Mouse (Mus musculus) forebrain, embryonic 12.5 days (tissue): Measurements from ENCODE around the gene Cdk7. TPM values are rescaled to one million over a fixed set of nuclear protein-coding genes. Genes with fewer than 3 reads are reported as not detected.
"Not testable (repeated sequence)": the region's sequence is repeated elsewhere in the genome, so short reads cannot be mapped to it uniquely, and the experiment has no call there.

Experiments
- ATAC-seq: fragments of 200-750 bp; cut with Nextera tagmentation; 2 replicates; pipeline ENCODE4 v1.8.0; 2017; ENCODE audit warnings: moderate TSS enrichment; ENCODE audit not compliant: low FRiP score
- H3K27ac ChIP-seq: fragments of 300-500 bp; sonication (generic); 2 replicates; pipeline ENCODE4 v1.5.1; 2016; ENCODE audit warnings: mild to moderate bottlenecking
- H3K27me3 ChIP-seq: fragments of 300-500 bp; sonication (generic); 2 replicates; pipeline ENCODE4 v1.6.1; 2016; ENCODE audit warnings: mild to moderate bottlenecking
- H3K36me3 ChIP-seq: fragments of 300-500 bp; sonication (generic); replicated peaks from 2 replicates; pipeline ENCODE4 v1.6.1; 2016; ENCODE audit warnings: mild to moderate bottlenecking
- H3K4me1 ChIP-seq: fragments of 300-500 bp; sonication (generic); 2 replicates; pipeline ENCODE4 v1.6.1; 2016
- H3K4me2 ChIP-seq: fragments of 300-500 bp; sonication (generic); 2 replicates; pipeline ENCODE4 v1.6.1; 2016; ENCODE audit warnings: mild to moderate bottlenecking, moderate library complexity
- H3K4me3 ChIP-seq: fragments of 300-500 bp; sonication (generic); replicated peaks from 2 replicates; pipeline ENCODE4 v1.5.1; 2016; ENCODE audit warnings: mild to moderate bottlenecking
- H3K9ac ChIP-seq: fragments of 300-500 bp; sonication (generic); 2 replicates; pipeline ENCODE4 v1.6.1; 2016; ENCODE audit warnings: mild to moderate bottlenecking
- H3K9me3 ChIP-seq: fragments of 300-500 bp; sonication (generic); 2 replicates; pipeline ENCODE4 v1.6.1; 2016
- WGBS: fragments of 180-500 bp; shearing (Covaris S2); methylation state at CpG from one replicate; pipeline ENCODE4 v1.1.7; 2016; 5-methylcytosine and 5-hydroxymethylcytosine counted together
- polyA plus RNA-seq: library from polyadenylated mRNA; unstranded; fragments of >200 nt; fragmentation: Nextera tagmentation; extraction: Ambion mirVana; gene quantifications from 2 replicates; pipeline ENCODE4 v1.2.1, GENCODE M21; 2016

Gene Cdk7
- polyA plus RNA-seq, 1 experiment from 2014 or later, result 66.2 TPM

DNA sequence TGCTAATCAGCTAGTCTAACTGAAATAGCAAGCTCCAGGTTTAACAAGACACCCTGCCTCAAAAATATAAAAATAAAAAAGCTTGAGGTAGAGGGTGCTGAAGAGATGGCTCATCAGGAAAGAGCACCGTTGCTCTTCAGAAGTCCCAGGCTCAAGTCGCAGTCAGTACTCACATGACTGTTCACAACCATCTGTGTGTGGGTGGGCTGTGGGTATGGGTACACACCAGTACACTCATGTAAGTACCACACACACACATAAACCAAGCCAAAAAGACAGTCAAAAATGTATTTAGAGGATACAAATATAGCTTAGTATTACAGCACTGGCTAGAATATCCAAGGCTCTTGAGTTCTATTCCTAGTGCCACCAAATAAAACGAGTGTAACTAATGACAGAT lies 15.4 kb upstream of the Cdk7 start:
- Histone ChIP-seq H3K4me2 (no peak overlapping the region), H3K4me3 (no peak overlapping the region), H3K27me3 (no peaks in the 10 kb centered on the region), H3K27ac (no peak overlapping the region), H3K9me3 (no peaks in the 10 kb centered on the region), H3K9ac (no peak overlapping the region), H3K36me3 (no peaks in the 10 kb centered on the region), H3K4me1 (peaks cover 13% of the 10 kb centered on the region)
- 84% methylated on average over 3 of the region's 3 CpGs for WGBS
- ATAC-seq, result no peak

DNA sequence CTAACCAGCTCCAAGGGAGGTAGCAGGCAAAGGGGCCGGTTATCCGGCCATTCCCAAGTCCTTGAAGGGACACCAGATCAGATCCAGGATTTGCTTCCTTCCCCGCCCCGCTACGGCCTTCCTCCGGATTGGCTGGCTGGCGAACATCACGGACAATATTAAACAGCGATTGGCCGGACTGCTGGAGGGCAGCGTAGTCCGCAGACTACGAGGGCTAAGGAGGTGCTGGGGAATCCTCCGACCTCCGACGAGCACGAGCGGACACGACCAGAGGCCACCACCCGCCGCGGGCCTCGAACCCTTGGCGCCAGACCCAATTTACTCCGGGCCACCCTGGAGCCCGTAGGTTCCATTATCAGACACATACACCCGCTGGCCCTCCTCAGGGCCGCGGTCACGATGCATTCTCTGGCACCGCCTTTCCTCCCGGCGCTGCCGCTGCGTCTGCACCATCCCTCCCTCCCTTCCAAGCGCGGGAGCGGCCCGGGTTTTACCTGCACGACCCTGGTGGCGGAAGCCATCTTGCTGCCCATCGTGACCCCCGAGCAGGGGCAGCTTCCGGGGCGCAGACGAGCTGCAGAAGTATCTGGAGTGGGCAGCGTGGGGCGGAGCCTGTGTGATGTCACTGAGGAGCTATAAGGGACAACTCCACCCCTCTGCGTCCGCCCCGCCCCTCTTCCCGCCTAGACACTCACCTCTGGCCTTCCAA lies 13.5 kb upstream of the Cdk7 start, which contains the start of gene Mrps36:
Gene Mrps36, minus strand, starts transcription at position 624 of the 709 bp plus-strand sequence.
- under 1% methylated on average over 52 of the region's 52 CpGs for WGBS
- Histone ChIP-seq H3K9ac (peak within 1 kb of the TSS; percentile 80), H3K27ac (peak within 1 kb of the TSS; percentile 93), H3K27me3 (no peaks in the 10 kb centered on the region), H3K4me2 (peak within 1 kb of the TSS; percentile 62), H3K36me3 (no peaks in the 10 kb centered on the region), H3K9me3 (no peaks in the 10 kb centered on the region), H3K4me3 (peak within 1 kb of the TSS; percentile 82), H3K4me1 (peaks cover 13% of the 10 kb centered on the region)
- peak; percentile 97 for ATAC-seq

DNA sequence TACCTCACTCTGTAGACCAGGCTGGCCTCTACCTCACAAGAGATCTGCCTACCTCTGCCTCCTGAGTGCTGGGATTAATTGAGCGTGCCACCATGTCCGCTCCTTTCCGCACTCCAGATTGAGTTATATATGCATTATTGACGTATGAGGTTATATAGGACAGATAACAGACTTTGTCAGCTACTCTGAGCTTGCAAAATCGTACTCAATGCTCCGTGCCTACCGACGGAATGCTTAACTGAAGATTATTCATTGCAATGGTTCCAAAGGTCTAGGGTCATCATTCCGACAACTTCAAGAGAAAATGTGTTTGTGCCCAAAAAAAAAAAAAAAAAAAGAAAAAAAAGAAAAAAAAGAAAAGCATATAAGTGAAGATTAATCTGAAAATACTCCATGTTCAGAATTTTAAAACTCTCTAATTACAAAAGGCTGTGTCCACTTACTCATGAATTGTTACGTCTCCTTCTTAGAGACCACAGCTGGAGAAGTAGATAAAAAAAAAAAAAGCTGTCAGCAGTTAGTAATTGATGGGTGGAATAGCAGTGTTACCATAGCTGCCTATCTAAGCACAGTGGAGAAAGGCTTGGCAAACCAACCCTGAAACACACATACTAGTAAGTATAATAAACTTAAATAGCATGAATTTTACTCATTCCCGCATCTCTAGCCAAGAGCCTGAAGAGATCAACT lies 12.8 kb upstream of the Cdk7 start:
- Histone ChIP-seq H3K27ac (peak overlapping the region; percentile 93), H3K27me3 (no peaks in the 10 kb centered on the region), H3K4me2 (peak overlapping the region; percentile 62), H3K9ac (peak overlapping the region; percentile 80), H3K9me3 (no peaks in the 10 kb centered on the region), H3K4me1 (peaks cover 13% of the 10 kb centered on the region), H3K4me3 (peak overlapping the region; percentile 82), H3K36me3 (0 out of 2 replicates have a peak, but pooled peaks cover 3% of the 10 kb centered on the region)
- peak; percentile 49 for ATAC-seq
- 75% methylated on average over 11 of the region's 11 CpGs for WGBS

DNA sequence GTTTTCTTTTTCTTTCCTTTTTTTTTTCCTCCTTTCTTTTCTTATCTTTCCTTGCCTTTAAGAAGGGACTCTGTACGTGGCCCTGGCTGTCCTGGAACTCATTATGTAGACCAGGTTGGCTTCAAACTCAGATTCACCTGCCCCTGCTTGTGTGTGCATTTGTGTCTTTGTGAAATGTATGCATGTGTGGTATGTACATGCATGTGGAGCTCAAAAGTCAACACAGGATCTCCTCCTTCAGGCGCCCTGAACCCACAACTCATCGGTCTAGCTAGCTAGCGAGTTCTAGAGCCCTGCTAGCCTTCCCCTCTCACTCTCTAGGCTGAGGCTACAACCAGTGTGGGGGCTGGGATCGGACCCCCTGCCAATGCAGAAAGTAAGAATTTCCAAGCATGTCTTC lies 12.1 kb upstream of the Cdk7 start:
- no peak for ATAC-seq
- no peaks in the 10 kb centered on the region for H3K9me3 ChIP-seq
- H3K4me3 ChIP-seq, result no peak overlapping the region
- H3K4me1 ChIP-seq, result peaks cover 13% of the 10 kb centered on the region
- H3K27ac ChIP-seq, result no peak overlapping the region
- H3K36me3 ChIP-seq, result peaks cover 4% of the 10 kb centered on the region; the same call in 1 of the 2 replicates
- no peak overlapping the region for H3K9ac ChIP-seq
- no peaks in the 10 kb centered on the region for H3K27me3 ChIP-seq
- no peak overlapping the region for H3K4me2 ChIP-seq
- WGBS, result 95% methylated on average over 5 of the region's 5 CpGs

DNA sequence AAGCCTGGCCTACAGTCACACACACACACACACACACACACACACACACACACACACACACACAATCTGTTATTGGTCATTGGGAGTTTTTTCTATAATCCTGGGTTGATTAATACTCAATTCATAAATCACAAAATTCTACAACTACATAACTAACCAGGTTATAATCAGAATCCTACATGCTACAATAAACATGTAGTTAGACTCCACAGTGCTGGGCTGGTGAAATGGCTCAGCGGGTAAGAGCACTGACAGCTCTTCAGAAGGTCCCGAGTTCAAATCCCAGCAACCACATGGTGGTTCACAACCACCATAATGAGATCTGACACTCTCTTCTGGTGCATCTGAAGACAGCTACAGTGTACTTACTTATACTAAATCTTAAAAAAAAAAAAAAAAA lies 2.0 kb upstream of the Cdk7 start:
- Histone ChIP-seq H3K27me3 (no peaks in the 10 kb centered on the region), H3K4me1 (peaks cover 14% of the 10 kb centered on the region), H3K27ac (no peak overlapping the region), H3K9ac (no peak overlapping the region), H3K4me3 (no peak overlapping the region), H3K4me2 (no peak overlapping the region), H3K36me3 (peaks cover 22% of the 10 kb centered on the region), H3K9me3 (no peaks in the 10 kb centered on the region)
- 93% methylated on average over 2 of the region's 2 CpGs for WGBS
- ATAC-seq, result no peak

DNA sequence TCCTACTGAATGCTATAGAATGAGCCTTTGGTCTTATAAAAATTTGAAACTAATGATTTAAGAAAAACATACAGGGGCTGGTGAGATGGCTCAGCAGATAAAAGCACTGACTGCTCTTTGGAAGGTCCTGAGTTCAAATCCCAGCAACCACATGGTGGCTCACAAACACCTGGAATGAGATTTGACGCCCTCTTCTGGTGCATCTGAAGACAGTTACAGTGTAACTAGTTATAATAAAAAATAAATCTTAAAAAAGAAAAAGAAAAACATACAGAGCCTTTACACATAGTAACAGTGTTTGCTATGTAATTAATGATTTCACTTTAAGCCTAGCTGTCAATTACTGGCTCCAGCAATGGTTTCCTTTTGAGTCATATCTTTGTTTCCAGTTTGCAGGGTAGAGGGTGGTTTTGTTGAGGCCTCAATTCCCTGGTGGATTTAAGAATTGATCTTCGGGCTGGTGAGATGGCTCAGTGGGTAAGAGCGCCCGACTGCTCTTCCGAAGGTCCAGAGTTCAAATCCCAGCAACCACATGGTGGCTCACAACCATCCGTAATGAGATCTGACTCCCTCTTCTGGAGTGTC lies 815 bp upstream of the Cdk7 start:
- 91% methylated on average over 6 of the region's 6 CpGs for WGBS
- H3K36me3 ChIP-seq, result peaks cover 20% of the 10 kb centered on the region
- not testable (repeated sequence) for H3K27ac ChIP-seq, ATAC-seq, H3K9me3 ChIP-seq, H3K27me3 ChIP-seq
- H3K9ac ChIP-seq, result 0 out of 2 replicates have a peak overlapping the region, but pooled peaks have one; percentile 27
- H3K4me3 ChIP-seq, result peak overlapping the region; percentile 87; the same call in 1 of the 2 replicates
- peaks cover 16% of the 10 kb centered on the region for H3K4me1 ChIP-seq
- peak overlapping the region; percentile 90; the same call in 1 of the 2 replicates for H3K4me2 ChIP-seq

DNA sequence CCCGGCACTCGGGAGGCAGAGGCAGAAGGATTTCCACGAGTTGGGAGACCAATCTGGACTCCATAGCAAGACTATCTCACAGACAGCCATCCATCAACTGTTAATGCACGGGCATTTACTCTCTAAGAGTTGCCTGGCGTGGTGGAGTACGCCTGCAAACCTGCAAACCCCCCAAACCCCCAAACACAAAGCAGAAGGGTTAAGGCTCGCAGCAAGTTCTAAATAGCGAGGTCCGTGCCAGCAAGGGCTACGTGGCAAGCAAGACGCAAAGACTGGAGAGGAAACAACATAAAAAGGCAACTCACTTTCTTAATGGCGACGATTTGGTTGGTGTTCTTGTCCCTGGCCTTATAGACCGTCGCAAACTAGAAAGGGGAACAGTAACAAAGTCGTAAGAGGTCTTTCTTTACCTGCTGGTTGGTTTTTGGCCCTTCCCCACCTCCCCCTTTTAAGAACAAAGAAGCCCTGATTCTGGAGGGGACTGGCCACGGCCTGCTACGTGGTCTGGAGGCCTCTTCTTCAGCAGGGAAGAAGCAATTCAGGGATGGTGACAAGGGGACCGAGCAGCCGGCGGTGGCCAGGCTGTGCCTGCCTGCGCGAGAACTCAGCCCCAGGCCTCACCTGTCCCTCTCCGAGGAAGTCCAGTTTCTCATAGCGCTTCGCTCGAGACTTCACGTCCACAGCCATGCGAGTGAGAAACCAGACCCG lies 432 bp downstream of the Cdk7 start:
- peaks cover 19% of the 10 kb centered on the region for H3K36me3 ChIP-seq
- peaks cover 16% of the 10 kb centered on the region for H3K4me1 ChIP-seq
- H3K4me3 ChIP-seq, result peak overlapping the region; percentile 87
- peak overlapping the region; percentile 90 for H3K4me2 ChIP-seq
- peak overlapping the region; percentile 88 for H3K9ac ChIP-seq
- peak; percentile 91 for ATAC-seq
- 3% methylated on average over 30 of the region's 30 CpGs for WGBS
- H3K27ac ChIP-seq, result peak overlapping the region; percentile 91
- H3K9me3 ChIP-seq, result no peaks in the 10 kb centered on the region
- H3K27me3 ChIP-seq, result no peaks in the 10 kb centered on the region

DNA sequence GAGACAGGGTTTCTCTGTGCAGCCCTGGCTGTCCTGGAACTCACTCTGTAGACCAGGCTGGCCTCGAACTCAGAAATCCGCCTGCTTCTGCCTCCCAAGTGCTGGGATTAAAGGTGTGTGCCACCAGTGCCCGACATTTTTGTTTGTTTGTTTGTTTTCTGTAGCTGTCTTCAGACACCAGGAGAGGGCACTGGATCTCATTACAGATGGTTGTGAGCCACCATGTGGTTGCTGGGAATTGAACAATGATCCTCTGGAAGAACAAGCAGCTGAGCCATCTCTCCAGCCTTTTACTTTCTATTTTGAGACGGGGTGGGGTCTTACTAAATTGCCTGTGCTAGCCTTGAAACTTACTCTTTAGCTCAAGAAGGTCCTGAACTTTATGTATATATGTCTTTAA lies 2.2 kb downstream of the Cdk7 start:
- not testable (repeated sequence) for H3K9ac ChIP-seq, ATAC-seq, H3K27me3 ChIP-seq, H3K27ac ChIP-seq, H3K4me2 ChIP-seq, H3K4me3 ChIP-seq, H3K9me3 ChIP-seq
- H3K4me1 ChIP-seq, result peaks cover 16% of the 10 kb centered on the region
- WGBS, result 91% methylated on average over 4 of the region's 4 CpGs
- peaks cover 16% of the 10 kb centered on the region for H3K36me3 ChIP-seq

DNA sequence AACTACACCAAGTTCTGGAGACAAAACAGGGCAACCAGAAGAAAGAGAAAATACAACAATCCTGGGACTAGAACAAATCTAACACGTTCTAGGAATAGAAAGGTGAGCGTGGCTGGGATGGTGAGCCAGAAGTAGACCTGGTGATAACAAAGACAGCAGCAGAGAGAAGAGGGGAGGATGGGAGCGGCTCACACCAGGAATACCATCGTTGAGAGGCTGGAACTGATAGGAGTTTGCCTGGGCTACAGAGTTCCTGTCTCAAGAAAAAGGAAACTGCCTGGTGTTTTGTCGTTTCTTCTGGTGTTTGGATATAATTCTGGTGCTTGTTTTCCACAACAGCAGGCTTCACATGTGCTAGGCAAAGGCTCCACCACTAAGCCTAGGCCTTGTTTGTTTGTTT lies 2.7 kb downstream of the Cdk7 start:
- no peak overlapping the region for H3K27ac ChIP-seq
- peaks cover 16% of the 10 kb centered on the region for H3K36me3 ChIP-seq
- no peak overlapping the region for H3K4me3 ChIP-seq
- no peak overlapping the region for H3K4me2 ChIP-seq
- no peak overlapping the region for H3K9ac ChIP-seq
- H3K9me3 ChIP-seq, result no peaks in the 10 kb centered on the region
- H3K4me1 ChIP-seq, result peaks cover 16% of the 10 kb centered on the region
- ATAC-seq, result no peak
- WGBS, result 94% methylated on average over 5 of the region's 5 CpGs
- no peaks in the 10 kb centered on the region for H3K27me3 ChIP-seq

DNA sequence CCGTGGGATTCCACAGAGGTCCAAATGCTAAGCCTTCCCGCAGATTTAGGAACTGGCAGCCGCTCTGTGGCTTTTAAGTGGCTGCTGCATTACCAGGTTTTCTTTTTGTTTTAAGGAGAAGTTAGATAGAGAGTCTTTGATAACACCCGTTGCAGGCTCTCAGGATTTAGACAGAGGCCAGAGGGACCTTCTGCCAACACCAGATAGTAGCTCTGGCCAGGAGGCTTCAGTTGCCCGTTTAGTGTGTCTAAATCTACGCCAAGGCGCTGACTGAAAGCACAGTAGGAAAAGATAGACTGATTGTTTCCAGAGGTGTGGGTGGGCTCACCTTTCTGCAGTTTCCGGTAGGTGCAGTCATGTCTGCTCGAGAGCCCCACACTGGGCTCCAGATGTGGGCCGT lies 5.5 kb downstream of the Cdk7 start:
- Histone ChIP-seq H3K4me3 (no peak overlapping the region), H3K4me1 (peaks cover 16% of the 10 kb centered on the region), H3K27me3 (no peaks in the 10 kb centered on the region), H3K36me3 (peaks cover 37% of the 10 kb centered on the region), H3K9me3 (no peaks in the 10 kb centered on the region), H3K27ac (no peak overlapping the region), H3K4me2 (no peak overlapping the region), H3K9ac (no peak overlapping the region)
- ATAC-seq, result no peak
- 94% methylated on average over 10 of the region's 10 CpGs for WGBS

DNA sequence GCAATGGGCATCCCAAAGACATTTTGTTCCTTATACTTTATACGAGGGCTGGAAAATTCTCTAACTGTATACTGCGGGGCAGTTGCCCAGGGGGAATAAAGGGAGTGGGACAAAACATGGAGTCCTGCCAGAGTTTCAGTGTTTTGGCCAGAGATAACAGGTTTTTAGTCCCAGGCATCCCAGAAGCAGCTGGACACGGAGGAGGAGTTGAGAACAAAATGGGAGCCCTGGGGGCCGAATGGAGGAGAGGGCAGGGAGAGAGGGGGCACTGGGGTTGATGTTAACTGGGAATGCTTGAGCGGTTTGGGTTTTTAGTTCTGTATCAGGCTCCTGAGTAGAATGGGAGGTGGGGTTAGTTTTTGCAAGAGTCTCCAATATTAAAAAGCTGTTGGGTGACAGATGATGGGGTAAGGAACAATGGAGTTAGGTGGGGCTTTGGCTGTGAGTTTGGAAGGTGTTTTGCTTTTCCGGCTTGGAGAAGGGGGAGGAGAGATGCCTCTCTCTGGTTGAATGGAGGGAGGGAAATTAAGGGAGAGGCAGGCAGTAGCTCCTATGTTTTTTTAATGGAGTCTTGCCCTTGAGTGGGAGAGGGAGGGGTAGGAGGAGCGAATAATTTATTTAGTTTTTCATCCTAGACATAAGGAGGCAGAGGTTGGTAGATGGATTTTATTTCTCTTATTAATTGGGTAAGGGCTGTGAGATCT lies 6.5 kb downstream of the Cdk7 start:
- H3K9me3 ChIP-seq, result no peaks in the 10 kb centered on the region
- no peak for ATAC-seq
- H3K27me3 ChIP-seq, result no peaks in the 10 kb centered on the region
- no peak overlapping the region for H3K27ac ChIP-seq
- no peak overlapping the region for H3K9ac ChIP-seq
- peaks cover 42% of the 10 kb centered on the region for H3K36me3 ChIP-seq
- no peak overlapping the region for H3K4me3 ChIP-seq
- H3K4me1 ChIP-seq, result peaks cover 8% of the 10 kb centered on the region
- WGBS, result 89% methylated on average over 7 of the region's 7 CpGs
- H3K4me2 ChIP-seq, result no peak overlapping the region
